Mouse (Mus musculus): ENCODE measurements at regions not wholly inside any gene's neighbourhood (a gene's known extent, or its start where the extent isn't known, plus 50 kb on each side); places are given as distances from the start of the nearest gene placed in this dataset.

- no peak for DNase-seq (ENCODE audit: low spot score)
These were observed 160.4 kb downstream of the Fzd1 start for GRCm38 (mm10) chr5:4597471-4597870.

- DNase-seq (ENCODE audit: low spot score): no peak
These were observed 162.8 kb downstream of the Fzd1 start for GRCm38 (mm10) chr5:4595010-4595409.

- no peak for DNase-seq (ENCODE audit: low spot score)
These were observed 163.3 kb downstream of the Fzd1 start for GRCm38 (mm10) chr5:4594562-4594961.

DNA sequence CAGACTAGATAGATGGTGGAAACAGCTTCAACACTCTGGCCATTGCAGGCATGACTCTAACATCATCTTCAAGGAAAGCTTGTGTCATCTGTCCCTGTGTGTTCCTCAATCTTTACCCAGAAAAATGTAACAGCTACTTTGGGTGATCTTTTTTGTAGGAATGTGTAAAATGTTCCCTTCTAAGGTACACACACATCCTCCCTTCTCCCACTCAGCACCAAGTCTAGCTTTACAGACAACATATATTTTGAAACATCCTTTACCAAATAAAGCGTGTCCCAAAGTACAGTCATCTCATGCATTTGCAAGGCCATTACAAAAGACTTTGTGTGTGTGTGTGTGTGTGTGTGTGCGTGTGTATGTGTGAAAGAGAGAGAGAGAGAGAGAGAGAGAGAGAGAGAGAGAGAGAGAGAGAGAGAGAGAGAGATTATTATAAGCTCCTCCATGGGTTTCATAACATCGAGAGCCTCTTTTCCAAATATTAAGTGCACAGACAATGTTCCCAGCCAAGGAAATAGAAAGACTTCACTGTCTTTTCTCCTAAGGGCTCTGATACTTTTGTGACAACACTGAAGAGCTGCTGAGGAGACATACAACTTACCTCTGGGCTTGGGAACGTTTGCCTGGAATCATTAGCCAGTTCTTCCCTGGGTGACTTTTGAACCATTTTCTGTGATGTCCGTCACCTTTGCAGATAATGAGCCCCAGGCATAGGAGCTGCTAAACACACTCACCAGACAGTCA is 164.0 kb downstream of the Fzd1 start:
- DNase-seq (ENCODE audit: low spot score): no peak

GRCm38 (mm10) chr5:4591721-4592120 is 166.1 kb downstream of the Fzd1 start:
- no peak for DNase-seq (ENCODE audit: low spot score)

DNA sequence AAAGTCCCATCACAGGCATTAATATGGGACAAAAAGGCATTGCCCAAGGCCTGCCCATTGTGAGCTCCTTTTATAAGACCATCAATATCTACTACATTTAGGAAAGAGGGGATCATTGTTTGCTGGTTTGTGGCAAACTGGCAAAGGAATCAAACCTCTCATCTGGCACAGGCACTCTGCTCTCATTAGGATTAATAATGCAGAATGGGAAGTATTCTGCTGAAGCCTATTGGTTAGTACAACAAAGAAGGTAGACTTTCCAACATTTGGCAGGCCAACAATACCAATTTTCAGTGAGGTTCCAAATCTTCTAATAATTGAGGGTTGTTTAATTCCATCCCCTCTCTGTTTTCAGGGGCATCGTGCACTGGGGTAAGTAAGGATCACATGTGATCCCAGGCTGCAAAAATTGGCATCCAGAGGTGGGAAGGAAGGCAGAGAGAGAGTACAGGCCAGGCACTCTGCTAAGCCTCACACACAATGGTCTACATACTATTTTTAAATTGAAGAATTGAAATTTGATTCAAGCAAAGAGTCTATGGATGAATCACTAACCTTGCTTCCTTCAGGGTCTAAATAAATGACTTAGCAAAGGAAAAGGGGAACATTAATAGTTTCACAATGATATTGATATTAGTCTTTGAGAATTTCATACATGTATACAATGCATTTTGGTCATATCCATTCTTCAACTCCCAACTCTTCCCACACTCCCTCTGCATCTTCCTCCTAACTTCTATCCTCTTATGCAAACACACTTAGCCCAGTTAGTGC is 174.9 kb downstream of the Fzd1 start:
- no peak for DNase-seq (ENCODE audit: low spot score)

DNA sequence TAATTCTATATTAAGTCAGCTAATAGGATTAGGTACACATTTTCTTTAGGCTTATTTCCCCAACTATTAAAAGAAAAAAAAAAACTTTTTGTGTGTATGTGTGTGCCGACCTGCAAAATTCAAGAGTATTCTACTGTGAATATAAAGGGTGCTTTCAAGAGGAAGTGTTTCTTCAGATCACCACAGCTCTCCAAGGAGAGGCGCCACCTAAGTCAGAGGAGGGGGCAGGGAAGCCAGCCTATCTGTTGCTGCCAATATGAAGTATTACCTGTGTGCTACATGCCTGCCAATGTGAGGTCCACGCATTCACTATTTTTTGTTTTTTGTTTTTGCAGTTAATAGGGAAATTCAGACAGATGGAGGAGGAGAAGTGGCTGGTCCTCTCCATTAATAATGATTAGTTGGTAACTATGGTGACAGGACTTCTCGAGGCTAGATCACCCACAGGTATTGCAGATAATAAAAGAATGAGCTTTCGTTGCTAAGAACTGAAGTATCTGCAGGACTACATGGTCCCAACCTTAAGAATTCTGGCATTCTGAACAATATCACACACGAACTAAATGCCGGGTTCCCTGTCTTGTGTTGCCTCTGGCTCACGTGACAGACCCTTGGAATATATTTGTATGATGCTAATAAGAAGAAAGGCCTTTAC is 177.5 kb downstream of the Fzd1 start:
- DNase-seq (ENCODE audit: low spot score): no peak

- DNase-seq (ENCODE audit: low spot score): no peak
These were observed 179.0 kb downstream of the Fzd1 start for GRCm38 (mm10) chr5:4578856-4579255.

DNA sequence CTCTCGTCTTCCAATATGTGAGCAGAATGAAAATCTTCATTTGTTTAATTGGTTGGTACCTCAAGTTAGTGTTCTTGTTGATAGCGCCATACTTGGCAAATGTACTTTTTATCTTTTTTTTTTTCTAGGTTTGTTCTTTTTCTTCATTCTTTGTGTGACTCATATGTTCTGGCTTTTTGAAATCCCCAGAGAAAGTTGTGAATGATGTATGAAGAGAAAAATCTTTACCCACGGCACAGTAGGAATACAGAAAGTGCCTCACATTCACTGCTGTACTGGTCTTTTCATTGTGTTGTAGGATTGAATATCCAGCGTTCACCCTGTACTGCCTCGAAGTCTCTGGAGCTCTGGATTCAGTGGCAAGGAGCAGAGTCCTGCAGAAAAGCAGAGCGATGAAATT is 180.7 kb downstream of the Fzd1 start:
- DNase-seq (ENCODE audit: low spot score): no peak

- DNase-seq (ENCODE audit: low spot score): no peak
These were observed 194.0 kb downstream of the Fzd1 start for GRCm38 (mm10) chr5:4563862-4564261.

DNA sequence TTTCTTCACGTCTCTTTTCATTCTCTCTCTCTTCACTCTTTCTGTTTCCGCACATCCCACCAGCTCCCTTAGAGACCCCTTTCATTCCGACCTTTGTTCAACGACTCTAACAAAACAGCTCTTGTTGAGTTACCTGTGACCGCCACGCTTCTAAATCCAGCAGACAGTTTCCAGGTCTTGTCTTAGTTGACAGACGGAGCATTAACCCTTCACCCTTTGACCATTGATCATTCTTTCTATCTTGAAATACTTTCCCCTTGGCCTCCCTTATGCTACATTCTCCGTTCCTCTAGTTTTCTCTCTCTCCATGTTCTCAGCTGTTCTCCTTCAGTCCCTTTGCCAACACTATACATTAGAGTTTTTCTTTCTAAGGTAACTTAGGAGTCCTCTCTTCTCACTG is 196.2 kb downstream of the Fzd1 start:
- DNase-seq (ENCODE audit: low spot score): no peak

DNA sequence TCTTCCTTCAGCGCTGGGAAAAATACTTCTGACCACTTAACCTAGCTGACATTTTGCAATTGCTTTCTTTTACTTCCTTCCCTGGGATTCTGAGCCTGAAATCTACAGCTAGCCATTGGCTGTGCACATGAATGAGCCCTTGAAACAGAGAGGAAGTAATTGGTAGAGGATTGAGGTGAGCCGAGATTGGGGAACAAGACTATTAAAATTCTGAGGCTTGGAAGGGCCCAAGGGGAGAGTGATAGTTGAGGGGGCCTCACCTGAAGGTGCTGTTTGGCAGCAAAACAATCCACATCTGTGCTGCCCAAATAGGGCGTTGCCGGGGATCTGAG is 196.7 kb downstream of the Fzd1 start:
- no peak for DNase-seq (ENCODE audit: low spot score)

GRCm38 (mm10) chr5:4560370-4561138 is 197.3 kb downstream of the Fzd1 start:
- DNase-seq (ENCODE audit: low spot score): no peak

- no peak for DNase-seq (ENCODE audit: low spot score)
These were observed 202.9 kb downstream of the Fzd1 start for GRCm38 (mm10) chr5:4554972-4555371.

- no peak for DNase-seq (ENCODE audit: low spot score)
These were observed 219.3 kb downstream of the Fzd1 start for GRCm38 (mm10) chr5:4538572-4538971.

- DNase-seq (ENCODE audit: low spot score): no peak
These were observed 221.0 kb downstream of the Fzd1 start for GRCm38 (mm10) chr5:4536790-4537189.

DNA sequence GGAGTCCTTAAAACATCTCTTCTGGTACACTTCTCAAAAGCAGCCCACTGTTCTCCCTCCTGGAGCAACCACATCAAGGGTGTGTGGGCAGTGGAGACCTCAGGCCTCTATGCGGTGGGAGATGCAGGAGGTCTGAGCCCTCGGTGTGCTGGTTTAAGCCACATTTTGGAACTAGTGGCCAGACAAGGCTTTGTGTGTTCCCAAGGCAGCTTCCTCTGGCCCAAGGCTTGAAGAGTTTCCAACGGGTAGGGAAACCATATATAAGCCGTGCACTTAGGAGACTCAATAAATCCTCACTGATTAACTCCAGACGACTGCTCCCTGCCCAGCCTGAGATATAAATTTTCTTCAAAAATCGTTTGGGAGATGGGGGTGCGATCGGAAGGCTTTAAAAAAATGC is 221.9 kb downstream of the Fzd1 start:
- DNase-seq (ENCODE audit: low spot score): no peak

DNA sequence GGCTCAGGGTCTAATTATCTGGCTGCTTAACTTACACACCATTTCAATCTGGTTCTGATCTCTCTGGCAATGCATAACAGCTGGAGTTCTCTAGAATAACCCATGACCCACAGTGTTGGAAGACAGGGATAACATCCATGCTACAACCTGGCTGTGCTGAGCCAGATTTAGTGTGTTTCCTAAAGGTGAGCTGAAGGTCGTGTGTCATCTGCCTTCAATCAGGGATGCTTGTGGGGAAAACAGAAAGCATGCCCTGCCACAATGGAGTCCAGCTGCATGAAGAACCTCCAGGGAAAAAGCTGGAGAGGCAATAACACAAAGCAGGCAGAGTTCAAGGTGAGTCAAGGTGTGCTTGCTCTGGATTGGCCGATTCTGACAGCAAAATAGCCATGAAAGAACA is 223.3 kb downstream of the Fzd1 start:
- no peak for DNase-seq (ENCODE audit: low spot score)

GRCm38 (mm10) chr5:4530236-4531067 is 227.4 kb downstream of the Fzd1 start:
- no peak for DNase-seq (ENCODE audit: low spot score)

DNA sequence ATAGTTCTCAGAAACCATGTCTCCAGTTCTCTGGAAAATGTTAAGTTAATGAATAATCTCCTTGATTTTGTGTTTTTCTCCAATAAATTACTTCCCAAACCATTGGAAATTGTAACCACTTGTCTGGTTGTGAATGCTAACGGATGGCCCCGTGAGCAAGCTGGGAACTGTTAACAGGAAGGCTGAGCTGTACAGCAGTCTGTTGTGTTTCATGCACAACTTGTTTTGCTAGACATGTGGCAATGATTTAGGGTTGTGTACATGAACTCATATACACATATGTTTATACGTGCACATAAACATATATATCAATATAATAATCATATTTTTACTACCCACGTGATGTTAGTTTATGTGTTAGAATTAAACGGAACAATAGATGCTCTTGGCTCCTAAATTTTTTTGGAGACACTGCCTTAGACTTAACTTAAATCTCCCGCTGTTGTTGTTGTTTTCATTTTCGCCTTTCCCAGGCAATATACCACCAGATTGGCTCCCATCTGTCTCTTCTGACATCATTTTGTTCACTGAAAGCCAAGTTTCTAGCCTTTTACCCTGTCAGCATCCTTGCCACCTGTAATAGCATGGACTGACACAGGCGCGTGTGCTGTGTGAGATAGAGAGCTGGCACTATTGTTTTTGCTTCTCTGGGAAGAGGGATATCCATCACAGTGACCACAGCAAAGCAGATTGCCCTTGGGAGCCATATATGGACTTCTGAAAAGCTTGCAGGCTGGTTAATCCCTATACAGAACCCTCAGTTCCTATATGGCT is 231.6 kb downstream of the Fzd1 start:
- no peak for DNase-seq (ENCODE audit: low spot score)

- no peak for DNase-seq (ENCODE audit: low spot score)
These were observed 257.2 kb downstream of the Fzd1 start for GRCm38 (mm10) chr5:4500599-4500998.
